In genomic region chr9:66249281-66249680, GRCm38 (mm10) we compare ENCODE assay signal across 16 mouse cellular contexts.
A peak's percentile ranks its signal among the peaks of the same experiment; 100 is the strongest.
DNase-seq lines count a peak whose midpoint lies in the region; ATAC-seq and TF ChIP-seq lines count a peak whose summit lies in the region.
"Had no signal": no experiment of that assay in that cellular context is flagged by ENCODE, and none has a peak within 500 bp of the region (broad histone marks: within the 10 kb centered on the region; RNA-seq: fewer than 3 reads in every experiment).

No protein-coding gene starts in this region.

- H3K4me1 ChIP-seq in heart, embryonic 10.5 days, result peaks cover 11% of the 10 kb centered on the region
- H3K4me1 ChIP-seq in lung, embryonic 15.5 days, result peaks cover 19% of the 10 kb centered on the region
- peaks cover 14% of the 10 kb centered on the region for H3K4me1 ChIP-seq in lung, adult 2 months (ENCODE audit: control insufficient read depth, insufficient read depth, low read length)
- H3K4me1 ChIP-seq in liver, embryonic 12.5 days, result no peaks in the 10 kb centered on the region
- H3K4me1 ChIP-seq: forebrain, embryonic 13.5 days had no signal

- DNase-seq in heart, adult 18-20 months, result peak; percentile 59 to 64
- DNase-seq in heart, embryonic 10.5 days (ENCODE audit: low spot score), result no peak
- no peak for DNase-seq in lung, adult 2 months
- peak; percentile 32 to 39 for DNase-seq in heart, postnatal 36 days
- DNase-seq in skeletal muscle tissue, adult 2 months (ENCODE audit: low read depth, low spot score), result peak; percentile 89
- no peak for DNase-seq in cerebellum, postnatal 36 days
- DNase-seq: adrenal gland, adult 8-10 months; cerebellum, adult 11-12 months; liver, embryonic 13.5 days had no signal

- no peak overlapping the region for H3K4me2 ChIP-seq in lung, embryonic 15.5 days
- no peak overlapping the region for H3K4me2 ChIP-seq in liver, embryonic 12.5 days
- H3K4me2 ChIP-seq: forebrain, embryonic 13.5 days; heart, embryonic 15.5 days; liver, embryonic 13.5 days had no signal

- no peak for TF ChIP-seq CTCF in lung, adult 2 months (IDR thresholded peaks at IDR 0.05; ENCODE audit: insufficient read depth, low read length)

- no peak overlapping the region; the same call in 1 of the 2 replicates for H3K9ac ChIP-seq in lung, embryonic 15.5 days
- H3K9ac ChIP-seq in liver, embryonic 12.5 days, result no peak overlapping the region
- H3K9ac ChIP-seq: forebrain, embryonic 13.5 days; heart, embryonic 15.5 days; liver, embryonic 13.5 days had no signal

- H3K36me3 ChIP-seq in heart, embryonic 10.5 days, result no peaks in the 10 kb centered on the region
- H3K36me3 ChIP-seq in lung, embryonic 15.5 days, result no peaks in the 10 kb centered on the region
- H3K36me3 ChIP-seq in liver, embryonic 12.5 days, result no peaks in the 10 kb centered on the region
- H3K36me3 ChIP-seq: heart, embryonic 15.5 days; liver, embryonic 13.5 days; midbrain, embryonic 10.5 days had no signal

- H3K9me3 ChIP-seq in heart, embryonic 10.5 days, result no peaks in the 10 kb centered on the region
- no peaks in the 10 kb centered on the region for H3K9me3 ChIP-seq in lung, embryonic 15.5 days
- H3K9me3 ChIP-seq in liver, embryonic 12.5 days (replicated peaks), result no peaks in the 10 kb centered on the region
- H3K9me3 ChIP-seq: forebrain, embryonic 13.5 days; heart, embryonic 15.5 days; liver, embryonic 13.5 days; midbrain, embryonic 10.5 days had no signal

- ATAC-seq in lung, embryonic 15.5 days (ENCODE audit: borderline replicate concordance, extremely low read depth, low FRiP score, low TSS enrichment), result peak; percentile 60
- ATAC-seq in liver, embryonic 12.5 days, result no peak
- ATAC-seq: forebrain, embryonic 13.5 days; Patski had no signal

- TF ChIP-seq POLR2A in lung, adult 2 months (IDR thresholded peaks at IDR 0.05; ENCODE audit: borderline replicate concordance, extremely low read depth, low read depth, low read length), result no peak

- no peak overlapping the region for H3K4me3 ChIP-seq in heart, embryonic 10.5 days
- H3K4me3 ChIP-seq in lung, embryonic 15.5 days, result no peak overlapping the region
- no peak overlapping the region for H3K4me3 ChIP-seq in lung, adult 2 months (replicated peaks; ENCODE audit: extremely low read depth, low read depth, low read length)
- H3K4me3 ChIP-seq in liver, embryonic 12.5 days, result no peak overlapping the region
- H3K4me3 ChIP-seq: forebrain, embryonic 13.5 days; heart, embryonic 15.5 days; left cerebral cortex, adult 2 months; liver, embryonic 13.5 days; midbrain, embryonic 10.5 days had no signal

- intact Hi-C loops in heart, postnatal 36 days (cut with DNase I), result loop anchor here (2.0 kb wide), 1 partner anchor 26 kb away; no protein-coding TSS in a partner anchor

- no peak overlapping the region for H3K27ac ChIP-seq in heart, embryonic 10.5 days
- no peak overlapping the region for H3K27ac ChIP-seq in lung, embryonic 15.5 days
- H3K27ac ChIP-seq in liver, embryonic 12.5 days, result no peak overlapping the region
- H3K27ac ChIP-seq: forebrain, embryonic 13.5 days; heart, embryonic 15.5 days; left cerebral cortex, adult 2 months; liver, embryonic 13.5 days; midbrain, embryonic 10.5 days had no signal

- no peaks in the 10 kb centered on the region for H3K27me3 ChIP-seq in heart, embryonic 10.5 days (ENCODE audit: insufficient read depth, poor library complexity, severe bottlenecking)
- H3K27me3 ChIP-seq in lung, embryonic 15.5 days, result no peaks in the 10 kb centered on the region
- H3K27me3 ChIP-seq in liver, embryonic 12.5 days (replicated peaks), result 0 out of 2 replicates have a peak, but pooled peaks cover 4% of the 10 kb centered on the region
- H3K27me3 ChIP-seq: forebrain, embryonic 13.5 days; heart, embryonic 15.5 days; liver, embryonic 13.5 days; Patski had no signal

- WGBS in heart, embryonic 10.5 days, result 81% methylated on average over 6 of the region's 6 CpGs
- WGBS in lung, embryonic 15.5 days, result 51% methylated on average over 6 of the region's 6 CpGs
- WGBS in lung, adult 2 months, result 64% methylated on average over 6 of the region's 6 CpGs
- 82% methylated on average over 6 of the region's 6 CpGs for WGBS in liver, embryonic 12.5 days (ENCODE audit: insufficient replicate concordance)

Comparison
In these comparisons a context has a peak if more than half of its experiments do, and no peak if none do; other contexts are left out.
1. DNase-seq: peak in heart, adult 18-20 months (2 of 2), heart, postnatal 36 days (2 of 2) and skeletal muscle tissue, adult 2 months (single experiment); none in heart, embryonic 10.5 days (single experiment), lung, adult 2 months (single experiment) and cerebellum, postnatal 36 days (0 of 2).